Mouse (Mus musculus): ENCODE data around the gene Tnr.

The Tnr gene

DNA sequence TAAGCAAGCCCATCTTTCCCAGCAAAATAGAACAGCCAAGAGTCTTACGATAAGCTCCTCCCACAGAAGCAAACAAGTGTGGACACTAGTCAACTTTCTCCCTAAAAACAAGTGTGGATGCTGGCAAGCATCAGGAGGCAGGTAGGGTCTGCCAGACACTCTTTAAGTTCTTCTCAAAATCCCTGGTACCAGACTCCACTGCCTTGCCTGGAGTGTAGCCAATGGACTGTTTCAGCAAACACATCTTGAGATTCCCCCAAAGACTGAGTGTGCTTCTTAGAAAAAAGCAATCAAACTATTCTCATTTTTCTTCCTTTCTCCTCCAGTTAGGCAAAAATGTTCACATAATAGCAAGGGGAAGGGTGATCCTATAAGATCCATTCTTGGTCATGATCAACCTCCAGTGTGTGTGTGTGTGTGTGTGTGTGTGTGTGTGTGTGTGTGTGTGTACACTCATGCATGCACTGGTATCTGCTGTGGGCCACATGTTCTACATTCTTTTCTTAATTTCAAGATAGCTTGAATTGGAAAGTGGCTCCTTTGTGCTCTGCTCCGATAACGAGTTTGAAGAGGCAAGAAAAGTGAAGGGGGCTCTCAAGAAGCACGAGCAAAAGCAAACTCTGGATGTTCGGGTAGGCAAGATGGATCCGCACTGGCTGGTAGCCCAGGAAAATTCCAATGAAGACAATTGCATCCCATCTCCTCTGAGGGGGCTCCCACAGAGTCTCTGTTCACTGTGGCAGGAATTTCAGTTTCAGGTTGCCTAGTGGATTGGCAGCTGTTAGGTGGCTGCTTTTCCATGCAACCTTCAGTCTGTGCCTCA is 346.3 kb downstream of the Tnr start:
- DNase-seq (ENCODE audit: low spot score in 2 of 2): no peak

GRCm38 (mm10) chr1:159872866-159873265 is 349.3 kb downstream of the Tnr start:
- no peak for DNase-seq (ENCODE audit: low spot score in 2 of 2)

DNA sequence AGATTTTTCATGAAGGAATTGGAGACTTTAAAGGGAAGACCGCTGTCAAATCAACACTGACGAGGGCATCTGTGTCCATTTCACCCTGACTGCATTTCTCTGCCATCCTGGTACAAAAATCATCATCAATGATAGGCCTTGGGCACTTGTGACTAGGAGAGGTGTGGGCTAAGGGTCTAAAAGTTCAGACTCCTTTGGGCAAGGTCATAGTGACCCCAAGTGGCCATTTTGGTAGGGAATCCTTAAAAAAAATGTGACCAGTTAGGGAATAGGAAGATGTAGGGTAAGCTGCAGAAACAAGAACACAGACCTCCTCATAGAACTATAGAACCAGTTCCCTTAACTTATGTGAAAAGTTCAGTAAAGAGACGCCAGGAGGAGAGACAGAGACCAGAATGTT is 355.1 kb downstream of the Tnr start:
- no peak for DNase-seq (ENCODE audit: low spot score in 2 of 2)

GRCm38 (mm10) chr1:159879866-159880265 is 356.3 kb downstream of the Tnr start:
- no peak for DNase-seq (ENCODE audit: low spot score in 2 of 2)

- DNase-seq (ENCODE audit: low spot score in 2 of 2): no peak
These were observed 361.9 kb downstream of the Tnr start for GRCm38 (mm10) chr1:159885476-159885875.

DNA sequence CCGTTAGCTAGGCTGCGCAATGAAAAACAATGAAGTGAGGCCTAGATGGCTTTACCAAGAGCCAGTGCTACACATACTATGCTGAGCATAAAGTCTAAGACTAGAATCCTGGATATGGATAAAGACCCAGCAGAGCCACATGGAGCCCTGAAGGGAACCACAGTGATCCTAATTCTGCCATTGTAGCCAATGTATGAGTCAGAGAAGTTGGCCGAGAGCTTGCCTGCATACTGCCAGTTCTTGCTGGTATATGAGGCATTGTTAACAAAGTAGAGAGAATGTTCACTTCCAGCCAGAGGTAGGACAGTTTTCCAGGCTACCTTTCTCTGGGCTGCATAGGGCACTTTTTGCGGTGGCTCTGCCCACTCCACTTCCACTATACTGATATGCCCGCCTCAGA is 365.0 kb downstream of the Tnr start:
- DNase-seq (ENCODE audit: low spot score in 2 of 2): no peak

DNA sequence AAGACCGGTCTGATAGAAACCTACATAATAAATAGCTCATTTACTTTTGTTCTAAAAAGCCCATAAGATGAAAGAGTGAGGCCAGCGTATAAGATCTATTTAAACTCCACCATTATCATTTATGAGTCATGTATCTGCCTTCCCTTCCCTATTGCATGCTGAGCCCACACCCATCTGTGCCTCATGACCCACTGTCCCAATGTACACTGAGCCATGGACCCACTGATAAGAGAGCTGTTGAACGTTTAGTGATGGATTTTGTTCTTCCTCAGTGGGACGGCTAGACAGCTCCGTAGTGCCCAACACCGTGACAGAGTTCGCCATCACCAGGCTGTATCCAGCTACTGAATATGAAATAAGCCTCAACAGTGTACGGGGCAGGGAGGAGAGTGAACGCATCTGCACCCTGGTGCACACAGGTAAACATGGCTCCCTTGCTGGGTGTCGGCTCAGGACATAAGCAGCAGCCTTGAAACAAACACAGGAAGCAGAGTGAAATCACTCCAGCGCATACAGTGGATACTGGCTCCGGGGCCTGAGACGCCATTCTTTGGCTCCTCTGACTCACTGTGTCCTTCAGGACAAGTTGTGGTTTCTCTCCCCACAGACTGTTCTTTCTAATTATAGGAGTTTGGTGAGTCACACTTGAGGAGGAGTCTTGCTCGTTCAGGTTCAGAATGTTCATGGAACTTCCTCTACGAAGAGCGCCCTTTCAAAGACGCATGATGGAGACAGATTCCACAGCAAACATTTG is 365.6 kb downstream of the Tnr start:
- no peak for DNase-seq (ENCODE audit: low spot score in 2 of 2)

DNA sequence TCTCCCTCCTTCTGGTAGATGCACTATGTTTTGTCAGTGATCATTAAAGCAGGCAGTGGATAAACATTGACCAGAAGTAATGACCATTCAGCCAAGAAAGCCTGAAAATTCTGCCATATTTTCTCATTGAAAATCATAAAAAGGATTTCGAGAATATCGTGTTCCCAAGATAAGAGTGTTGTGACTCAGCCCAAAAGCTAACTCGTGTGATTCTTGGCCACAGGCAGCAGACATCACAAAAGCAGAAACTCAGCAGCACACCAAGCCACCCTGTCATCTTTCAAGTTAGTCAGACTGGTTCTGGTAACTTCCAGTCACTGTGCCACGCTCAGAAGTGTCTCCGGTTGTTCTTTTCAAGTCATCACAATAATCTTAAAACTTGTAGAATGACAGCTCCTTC is 367.0 kb downstream of the Tnr start:
- DNase-seq (ENCODE audit: low spot score in 2 of 2): no peak

- no peak for DNase-seq (ENCODE audit: low spot score in 2 of 2)
These were observed 371.5 kb downstream of the Tnr start for GRCm38 (mm10) chr1:159895094-159895493.

GRCm38 (mm10) chr1:159899991-159900390 is 376.4 kb downstream of the Tnr start:
- no peak for DNase-seq (ENCODE audit: low spot score in 2 of 2)

DNA sequence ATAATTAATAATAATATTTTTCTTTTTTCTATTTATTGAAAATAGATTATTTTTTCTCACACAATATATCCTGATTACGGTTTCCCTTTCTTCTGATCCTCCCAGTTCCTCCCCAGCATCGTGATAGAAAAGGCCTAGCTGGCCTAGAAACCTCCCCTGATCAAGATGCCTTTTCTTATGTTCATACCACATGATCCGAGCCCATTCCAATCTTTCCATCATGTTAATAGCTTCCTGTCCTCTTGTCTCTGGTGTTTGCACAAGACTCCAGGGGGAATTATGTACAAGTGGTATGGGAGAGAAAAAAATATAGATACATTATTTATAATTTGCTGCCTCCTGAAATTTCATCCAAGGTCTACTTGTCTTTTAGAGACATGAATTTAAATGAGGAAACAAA is 377.1 kb downstream of the Tnr start:
- no peak for DNase-seq (ENCODE audit: low spot score in 2 of 2)

DNA sequence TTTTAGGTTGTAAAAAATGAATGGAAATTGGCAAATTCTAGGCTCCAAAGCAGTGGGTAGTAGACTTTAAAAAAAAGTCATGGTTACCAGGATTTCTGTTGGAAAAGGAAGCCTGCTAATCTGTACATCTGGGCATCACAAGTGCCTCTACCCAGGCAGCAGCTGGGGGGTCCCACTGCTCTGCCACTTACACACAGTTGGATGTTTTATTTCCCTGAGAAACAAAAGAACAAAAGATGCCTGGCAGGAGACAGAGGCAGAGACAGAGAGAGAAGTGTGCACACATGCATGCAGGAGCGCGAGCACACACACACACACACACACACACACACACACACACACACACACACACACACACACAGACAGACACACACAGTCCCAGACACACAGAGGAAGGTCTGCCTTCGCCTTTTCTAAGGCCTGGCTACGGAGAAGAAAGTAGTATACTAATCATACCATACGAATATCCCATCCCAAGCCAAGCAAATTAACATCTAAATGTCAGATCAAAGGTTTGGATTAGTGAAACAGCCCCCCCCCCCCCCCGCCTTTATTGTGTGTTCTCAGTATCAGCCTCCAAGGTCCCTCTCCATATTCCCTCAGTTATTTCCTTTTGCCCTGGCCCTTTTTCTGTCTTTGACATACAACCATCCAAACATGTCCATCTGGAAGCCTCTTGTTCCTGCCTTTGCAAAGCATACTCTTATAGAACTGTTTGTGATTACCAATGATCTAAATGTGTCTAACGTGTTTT is 378.0 kb downstream of the Tnr start:
- no peak for DNase-seq (ENCODE audit: low spot score in 2 of 2)

- no peak for DNase-seq (ENCODE audit: low spot score in 2 of 2)
These were observed 378.5 kb downstream of the Tnr start for GRCm38 (mm10) chr1:159902120-159902497.

- DNase-seq (ENCODE audit: low spot score in 2 of 2): peak; percentile 68 to 75
These were observed 387.4 kb downstream of the Tnr start for GRCm38 (mm10) chr1:159911006-159911405.

DNA sequence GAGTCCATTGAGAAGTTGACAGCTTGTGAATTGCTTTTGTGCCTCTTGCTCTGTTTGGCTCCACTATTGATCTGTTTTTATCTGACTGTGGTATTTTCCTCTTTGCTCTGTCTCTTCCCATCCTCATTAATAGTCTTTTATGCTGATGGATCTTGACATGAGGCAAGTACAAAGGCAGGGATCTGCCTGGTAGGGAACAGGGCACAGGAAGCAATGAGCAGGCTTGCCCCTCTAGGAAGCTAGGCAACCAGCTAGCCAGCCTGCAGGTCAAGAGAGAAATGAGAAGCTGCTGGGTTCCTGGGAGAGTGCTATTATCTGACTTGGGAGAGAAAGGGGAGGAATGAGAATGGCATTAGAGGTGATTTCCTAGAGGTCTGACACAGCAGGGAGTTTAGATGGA is 391.2 kb downstream of the Tnr start:
- DNase-seq (ENCODE audit: low spot score in 2 of 2): no peak

GRCm38 (mm10) chr1:159920571-159920970 is 397.0 kb downstream of the Tnr start:
- DNase-seq (ENCODE audit: low spot score in 2 of 2): no peak

GRCm38 (mm10) chr1:159923010-159923409 is 399.4 kb downstream of the Tnr start:
- DNase-seq (ENCODE audit: low spot score in 2 of 2): no peak

DNA sequence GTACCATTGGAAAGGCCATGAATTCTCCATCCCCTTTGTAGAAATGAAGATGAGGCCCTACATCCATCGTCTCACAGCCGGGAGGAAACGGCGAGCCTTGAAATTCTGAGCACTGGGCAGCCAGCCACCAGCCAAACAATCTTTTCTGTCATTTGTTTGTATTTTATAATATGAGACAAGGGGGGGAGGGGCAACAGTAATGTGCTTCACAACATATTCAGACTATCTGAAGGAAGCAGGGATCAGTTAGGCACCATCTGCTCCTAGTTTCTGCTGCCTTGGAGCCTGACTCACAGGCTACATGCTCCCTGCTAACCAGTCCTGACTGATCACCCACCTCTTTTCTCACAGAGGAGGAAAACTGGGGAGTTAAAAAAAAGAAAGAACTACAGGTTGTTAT is 400.5 kb downstream of the Tnr start:
- no peak for DNase-seq (ENCODE audit: low spot score in 2 of 2)

- DNase-seq (ENCODE audit: low spot score in 2 of 2): no peak
These were observed 401.1 kb downstream of the Tnr start for GRCm38 (mm10) chr1:159924684-159925083.

GRCm38 (mm10) chr1:159928681-159929335 is 405.2 kb downstream of the Tnr start:
- DNase-seq (ENCODE audit: low spot score in 2 of 2): peak in 1 of 2 experiments; percentile 12

DNA sequence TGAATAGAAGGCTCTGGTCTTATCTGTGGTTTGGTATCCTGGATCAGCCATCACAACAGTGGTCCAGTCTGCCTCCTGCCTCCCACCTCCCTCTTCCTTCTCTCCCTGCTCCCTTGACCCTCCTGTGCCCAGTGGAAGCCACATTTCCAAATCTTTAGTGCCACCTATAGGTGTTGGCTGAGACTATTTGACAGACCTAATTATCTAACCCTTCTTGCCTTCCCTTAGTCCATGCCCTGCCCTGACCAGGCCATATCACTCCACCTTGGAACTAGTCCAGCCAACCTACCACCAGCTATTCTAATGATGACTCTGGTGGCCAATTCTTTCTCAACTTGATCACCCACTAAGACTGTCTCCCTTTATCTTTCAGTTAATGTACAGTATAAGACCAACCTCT is 408.5 kb downstream of the Tnr start:
- no peak for DNase-seq (ENCODE audit: low spot score in 2 of 2)

- no peak for DNase-seq (ENCODE audit: low spot score in 2 of 2)
These were observed 409.0 kb downstream of the Tnr start for GRCm38 (mm10) chr1:159932598-159932997.
